Mouse (Mus musculus) lung, adult 2 months (tissue): ENCODE results near the gene Arhgef39.

Experiments
- CTCF ChIP-seq: fragments of 200-500 bp; IDR thresholded peaks from 2 replicates; pipeline ENCODE4 v1.5.1; 2011; ENCODE audit warnings: mild to moderate bottlenecking, low read length, control low read depth; ENCODE audit not compliant: insufficient read depth
- POLR2A ChIP-seq: fragments of 200-500 bp; IDR thresholded peaks from 2 replicates; pipeline ENCODE4 v1.6.1; 2011; ENCODE audit warnings: low read depth, mild to moderate bottlenecking, control low read depth, low read length, borderline replicate concordance; ENCODE audit errors: extremely low read depth

GRCm38 (mm10) chr4:43513791-43514190, 14.3 kb upstream of the Arhgef39 start:
- TF ChIP-seq CTCF (no peak), POLR2A (no peak)
